Mouse (Mus musculus): Measurements from ENCODE around the gene Coro7. TPM values are rescaled to one million over a fixed set of nuclear protein-coding genes. Genes with fewer than 3 reads are reported as not detected.
A peak's percentile ranks its signal among the peaks of the same experiment; 100 is the strongest.

Gene Coro7
- polyA plus RNA-seq, 1 experiment from 2014 or later = 14.4 TPM

DNA sequence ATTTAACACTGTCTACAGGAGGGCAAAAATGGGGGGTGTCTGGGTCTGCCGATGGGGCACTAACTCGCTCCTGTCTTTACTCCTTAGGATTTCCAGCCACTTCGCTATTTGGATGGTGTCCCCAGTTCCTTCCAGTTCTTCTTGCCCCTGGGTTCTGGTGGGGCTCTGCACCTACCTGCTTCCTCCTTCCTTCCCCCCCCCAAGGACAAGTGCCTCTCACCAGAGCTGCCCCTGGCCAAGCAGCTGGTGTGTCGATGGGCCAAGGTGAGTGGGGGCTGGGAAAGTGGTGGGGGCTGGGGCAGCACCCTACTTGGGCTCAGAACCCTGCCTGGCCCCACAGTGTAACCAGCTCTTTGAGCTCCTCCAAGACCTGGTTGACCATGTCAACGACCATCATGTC lies 68.4 kb downstream of the Coro7 start:
- ATAC-seq (ENCODE audit: low FRiP score) (no peak), DNase-seq (ENCODE audit: low spot score) (no peak)
- Histone ChIP-seq H3K4me1 (replicated peaks; ENCODE audit: control insufficient read depth, insufficient read depth, low read length) (peaks cover 3% of the 10 kb centered on the region), H3K27ac (ENCODE audit: low read depth, low read length) (no peak overlapping the region), H3K36me3 (ENCODE audit: control insufficient read depth, insufficient read depth, low read length) (peaks cover 21% of the 10 kb centered on the region), H3K27me3 (ENCODE audit: control insufficient read depth, insufficient read depth, low read length) (no peaks in the 10 kb centered on the region), H3K4me2 (replicated peaks; ENCODE audit: low read depth, low read length) (no peak overlapping the region), H3K4me3 (ENCODE audit: low read depth, low read length) (no peak overlapping the region), H3K9me3 (ENCODE audit: control insufficient read depth, low read length) (no peaks in the 10 kb centered on the region), H3K9ac (ENCODE audit: low read depth, low read length) (no peak overlapping the region)
- WGBS = 91% methylated on average over 5 of the region's 5 CpGs

DNA sequence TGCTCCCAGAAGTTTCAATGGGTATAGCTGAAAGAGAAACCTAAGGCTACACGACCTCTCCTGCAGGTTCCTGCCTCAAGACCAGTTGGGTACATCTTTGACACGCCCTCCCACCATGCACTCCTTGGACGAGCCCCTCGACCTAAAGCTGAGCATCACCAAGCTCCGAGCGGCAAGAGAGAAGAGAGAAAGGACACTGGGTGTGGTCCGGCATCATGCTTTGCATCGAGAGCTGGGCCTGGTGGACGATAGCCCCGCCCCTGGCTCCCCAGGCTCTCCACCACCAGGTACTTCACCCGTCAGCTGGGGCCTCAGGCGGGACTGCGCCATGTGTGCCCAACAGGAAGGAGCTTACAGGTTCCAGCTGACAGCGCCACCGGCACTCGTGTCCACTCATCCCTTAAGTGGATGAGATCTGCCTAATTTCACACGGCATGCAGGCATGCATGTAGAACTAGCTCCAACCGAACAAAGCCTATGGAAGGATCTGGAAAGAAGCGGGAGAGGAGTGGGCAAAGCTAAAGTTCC lies 71.0 kb downstream of the Coro7 start:
- WGBS = 90% methylated on average over 19 of the region's 19 CpGs
- Histone ChIP-seq H3K4me2 (replicated peaks; ENCODE audit: low read depth, low read length) (no peak overlapping the region), H3K27ac (ENCODE audit: low read depth, low read length) (no peak overlapping the region), H3K9me3 (ENCODE audit: control insufficient read depth, low read length) (no peaks in the 10 kb centered on the region), H3K9ac (ENCODE audit: low read depth, low read length) (no peak overlapping the region), H3K36me3 (ENCODE audit: control insufficient read depth, insufficient read depth, low read length) (peaks cover 12% of the 10 kb centered on the region), H3K27me3 (ENCODE audit: control insufficient read depth, insufficient read depth, low read length) (no peaks in the 10 kb centered on the region), H3K4me1 (replicated peaks; ENCODE audit: control insufficient read depth, insufficient read depth, low read length) (peaks cover 21% of the 10 kb centered on the region), H3K4me3 (ENCODE audit: low read depth, low read length) (no peak overlapping the region)
- ATAC-seq (ENCODE audit: low FRiP score) (no peak), DNase-seq (ENCODE audit: low spot score) (no peak)

DNA sequence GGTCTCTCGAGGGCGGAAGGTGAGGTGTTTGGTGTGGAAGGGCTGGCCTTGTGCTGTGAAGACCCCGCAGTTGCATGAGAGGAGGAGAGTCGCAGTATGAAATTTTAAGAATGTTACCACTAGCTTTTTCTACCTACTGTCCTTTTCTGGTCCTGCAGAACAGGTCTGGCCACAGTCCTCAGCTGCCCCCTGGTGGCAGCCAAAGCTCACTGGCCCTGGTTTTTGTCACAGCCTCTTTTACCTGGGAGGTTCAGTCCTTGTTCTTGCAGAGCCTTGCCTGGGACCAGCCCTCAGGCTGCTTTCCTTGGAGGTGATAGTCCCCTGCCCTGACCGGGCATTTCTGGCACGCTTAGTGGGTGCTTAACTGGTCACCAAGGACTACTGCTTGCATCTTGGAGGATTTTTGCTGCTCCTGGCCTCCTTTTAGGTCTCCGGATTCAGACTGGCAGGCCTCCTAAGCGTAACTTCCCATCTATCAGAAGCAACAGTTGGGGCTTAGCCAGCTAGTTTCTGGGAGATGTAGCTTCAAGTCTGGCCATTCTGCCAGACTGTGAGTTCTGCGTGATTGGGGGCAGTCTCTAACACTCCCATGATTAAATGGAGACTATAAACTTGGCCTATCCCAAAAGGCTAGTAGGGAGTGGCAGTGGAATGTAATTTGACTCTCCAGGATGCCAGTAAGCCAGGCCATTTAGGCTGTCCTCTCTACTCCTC lies 71.6 kb downstream of the Coro7 start:
- H3K27ac ChIP-seq (ENCODE audit: low read depth, low read length) = no peak overlapping the region

DNA sequence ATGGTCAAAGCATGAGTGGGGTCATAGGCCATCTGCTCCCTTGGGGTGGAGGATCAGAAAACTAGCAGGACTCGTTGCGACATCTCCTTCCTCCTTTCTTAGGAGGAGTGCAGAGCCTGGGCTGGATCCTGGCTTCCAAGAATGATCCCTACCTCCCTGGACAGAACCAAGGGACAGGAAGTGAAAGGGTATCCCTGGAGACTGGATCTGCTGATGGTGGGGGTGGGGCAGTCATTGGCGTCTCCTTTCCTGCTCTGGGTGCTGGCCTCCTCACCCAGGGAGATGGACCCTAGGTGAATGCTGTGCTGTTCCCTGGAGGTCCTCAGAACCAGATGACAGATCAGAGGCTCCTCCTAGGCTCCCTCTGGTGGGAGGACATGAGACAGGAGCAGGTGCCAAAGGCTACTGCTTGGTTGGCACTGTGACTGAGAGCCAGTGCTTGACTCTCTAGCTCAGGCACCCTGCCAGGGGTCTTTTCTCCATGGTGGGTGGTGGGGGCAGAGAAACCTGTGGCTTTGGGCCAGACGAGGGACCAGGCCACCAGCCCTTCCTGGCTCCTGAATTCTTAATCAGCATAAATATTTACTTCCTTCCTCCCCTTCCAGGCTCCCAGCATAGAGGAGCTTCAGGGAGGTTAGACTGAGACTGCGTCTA lies 73.0 kb downstream of the Coro7 start:
- Histone ChIP-seq H3K4me3 (ENCODE audit: low read depth, low read length) (no peak overlapping the region), H3K9me3 (ENCODE audit: control insufficient read depth, low read length) (no peaks in the 10 kb centered on the region), H3K27me3 (ENCODE audit: control insufficient read depth, insufficient read depth, low read length) (no peaks in the 10 kb centered on the region), H3K4me1 (replicated peaks; ENCODE audit: control insufficient read depth, insufficient read depth, low read length) (peaks cover 35% of the 10 kb centered on the region), H3K27ac (ENCODE audit: low read depth, low read length) (0 out of 2 replicates have a peak overlapping the region, but pooled peaks have one; percentile 17), H3K9ac (ENCODE audit: low read depth, low read length) (0 out of 2 replicates have a peak overlapping the region, but pooled peaks have one; percentile 11), H3K36me3 (ENCODE audit: control insufficient read depth, insufficient read depth, low read length) (0 out of 2 replicates have a peak, but pooled peaks cover 2% of the 10 kb centered on the region), H3K4me2 (replicated peaks; ENCODE audit: low read depth, low read length) (no peak overlapping the region)
- DNase-seq (ENCODE audit: low spot score) (no peak), ATAC-seq (ENCODE audit: low FRiP score) (no peak)
- 36% methylated on average over 5 of the region's 5 CpGs for WGBS

More for the DNA sequence above, 71.6 kb downstream of the Coro7 start:
- Histone ChIP-seq H3K9ac (ENCODE audit: low read depth, low read length) (no peak overlapping the region), H3K4me3 (ENCODE audit: low read depth, low read length) (no peak overlapping the region), H3K27me3 (ENCODE audit: control insufficient read depth, insufficient read depth, low read length) (no peaks in the 10 kb centered on the region), H3K4me2 (replicated peaks; ENCODE audit: low read depth, low read length) (no peak overlapping the region), H3K36me3 (ENCODE audit: control insufficient read depth, insufficient read depth, low read length) (peaks cover 6% of the 10 kb centered on the region; the same call in 1 of the 2 replicates), H3K9me3 (ENCODE audit: control insufficient read depth, low read length) (no peaks in the 10 kb centered on the region), H3K4me1 (replicated peaks; ENCODE audit: control insufficient read depth, insufficient read depth, low read length) (peaks cover 23% of the 10 kb centered on the region)
- 55% methylated on average over 9 of the region's 9 CpGs for WGBS
- ATAC-seq (ENCODE audit: low FRiP score) (peak; percentile 15; the same call in 1 of the 2 replicates), DNase-seq (ENCODE audit: low spot score) (peak; percentile 88)

DNA sequence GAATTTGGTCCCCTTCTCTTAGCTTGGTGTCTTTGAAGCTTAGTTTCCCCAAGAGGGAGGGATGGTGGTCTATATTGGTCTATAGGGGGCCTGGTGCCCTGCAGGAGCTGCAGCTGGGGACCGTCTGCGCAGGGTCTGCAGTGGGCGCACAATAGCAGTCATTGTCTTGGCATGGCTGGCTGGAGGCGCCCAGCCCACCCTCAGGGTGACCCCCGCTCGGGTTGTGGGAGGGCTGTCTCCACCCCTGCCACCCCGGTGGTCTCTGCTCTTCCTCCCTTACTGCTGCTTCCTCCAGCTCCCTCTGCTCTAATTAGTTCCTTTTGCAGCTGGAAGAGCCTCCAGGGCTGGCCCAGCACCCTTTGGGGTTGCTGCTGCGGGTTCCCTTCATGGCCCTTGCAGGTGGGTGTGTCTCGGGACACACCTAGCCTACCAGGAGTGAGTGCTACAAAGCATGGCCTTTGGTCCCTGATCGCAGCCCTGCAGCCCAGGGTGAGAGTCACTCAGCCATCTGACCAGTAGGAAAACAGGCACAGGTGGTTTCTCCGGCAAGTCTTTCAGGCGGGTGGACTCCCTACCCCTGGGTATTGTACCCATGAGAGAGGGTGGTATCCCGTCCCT lies 74.0 kb downstream of the Coro7 start:
- no peak overlapping the region for H3K4me3 ChIP-seq (ENCODE audit: low read depth, low read length)
- ATAC-seq (ENCODE audit: low FRiP score) = 0 out of 2 replicates have a peak, but pooled peaks have one; percentile 26
- H3K9ac ChIP-seq (ENCODE audit: low read depth, low read length) = peak overlapping the region; percentile 11; the same call in 1 of the 2 replicates
- no peaks in the 10 kb centered on the region for H3K27me3 ChIP-seq (ENCODE audit: control insufficient read depth, insufficient read depth, low read length)
- WGBS = 48% methylated on average over 13 of the region's 13 CpGs
- peaks cover 38% of the 10 kb centered on the region for H3K4me1 ChIP-seq (replicated peaks; ENCODE audit: control insufficient read depth, insufficient read depth, low read length)
- peak overlapping the region; percentile 47; the same call in 1 of the 2 replicates for H3K27ac ChIP-seq (ENCODE audit: low read depth, low read length)
- H3K9me3 ChIP-seq (ENCODE audit: control insufficient read depth, low read length) = no peaks in the 10 kb centered on the region
- no peak for DNase-seq (ENCODE audit: low spot score)
- no peak overlapping the region for H3K4me2 ChIP-seq (replicated peaks; ENCODE audit: low read depth, low read length)
- no peaks in the 10 kb centered on the region for H3K36me3 ChIP-seq (ENCODE audit: control insufficient read depth, insufficient read depth, low read length)

- H3K9me3 ChIP-seq (ENCODE audit: control insufficient read depth, low read length) = no peaks in the 10 kb centered on the region
- 0 out of 2 replicates have a peak overlapping the region, but pooled peaks have one; percentile 19 for H3K9ac ChIP-seq (ENCODE audit: low read depth, low read length)
- H3K27ac ChIP-seq (ENCODE audit: low read depth, low read length) = peak overlapping the region; percentile 11; the same call in 1 of the 2 replicates
- 67% methylated on average over 11 of the region's 11 CpGs for WGBS
- H3K4me3 ChIP-seq (ENCODE audit: low read depth, low read length) = no peak overlapping the region
- no peaks in the 10 kb centered on the region for H3K36me3 ChIP-seq (ENCODE audit: control insufficient read depth, insufficient read depth, low read length)
- peaks cover 43% of the 10 kb centered on the region for H3K4me1 ChIP-seq (replicated peaks; ENCODE audit: control insufficient read depth, insufficient read depth, low read length)
- H3K27me3 ChIP-seq (ENCODE audit: control insufficient read depth, insufficient read depth, low read length) = no peaks in the 10 kb centered on the region
- H3K4me2 ChIP-seq (replicated peaks; ENCODE audit: low read depth, low read length) = no peak overlapping the region
- DNase-seq (ENCODE audit: low spot score) = no peak
- no peak for ATAC-seq (ENCODE audit: low FRiP score)
Observed at GRCm38 (mm10) chr16:4604293-4604837, 75.2 kb downstream of the Coro7 start.

DNA sequence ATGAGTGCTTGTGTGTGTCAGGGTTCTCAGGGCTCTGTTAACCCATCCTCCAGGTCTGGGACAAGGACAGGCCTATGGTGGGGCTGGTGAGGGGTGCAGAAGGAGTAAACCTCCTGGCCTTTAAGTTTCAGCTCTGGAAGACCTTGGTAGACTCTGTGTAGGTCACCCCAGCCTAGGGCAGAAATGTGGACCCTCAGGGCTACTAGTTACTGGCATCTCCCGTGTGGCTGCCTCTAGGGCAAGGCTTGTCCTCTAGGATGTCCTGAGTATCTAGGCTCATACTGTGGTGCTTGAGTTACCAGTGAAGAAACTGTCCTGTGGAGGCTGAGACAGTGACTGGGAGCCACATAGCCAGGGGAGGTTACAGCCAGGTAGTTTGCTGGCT lies 76.1 kb downstream of the Coro7 start:
- Histone ChIP-seq H3K9ac (ENCODE audit: low read depth, low read length) (no peak overlapping the region), H3K4me2 (replicated peaks; ENCODE audit: low read depth, low read length) (no peak overlapping the region), H3K4me1 (replicated peaks; ENCODE audit: control insufficient read depth, insufficient read depth, low read length) (peaks cover 51% of the 10 kb centered on the region), H3K36me3 (ENCODE audit: control insufficient read depth, insufficient read depth, low read length) (no peaks in the 10 kb centered on the region), H3K9me3 (ENCODE audit: control insufficient read depth, low read length) (no peaks in the 10 kb centered on the region), H3K27ac (ENCODE audit: low read depth, low read length) (peak overlapping the region; percentile 11; the same call in 1 of the 2 replicates), H3K27me3 (ENCODE audit: control insufficient read depth, insufficient read depth, low read length) (no peaks in the 10 kb centered on the region), H3K4me3 (ENCODE audit: low read depth, low read length) (no peak overlapping the region)
- no peak for DNase-seq (ENCODE audit: low spot score)
- WGBS = 59% methylated on average over 1 of the region's 1 CpGs
- ATAC-seq (ENCODE audit: low FRiP score) = no peak

GRCm38 (mm10) chr16:4602766-4603452 lies 76.7 kb downstream of the Coro7 start:
- no peaks in the 10 kb centered on the region for H3K36me3 ChIP-seq (ENCODE audit: control insufficient read depth, insufficient read depth, low read length)
- no peak overlapping the region for H3K9ac ChIP-seq (ENCODE audit: low read depth, low read length)
- no peak for ATAC-seq (ENCODE audit: low FRiP score)
- no peaks in the 10 kb centered on the region for H3K9me3 ChIP-seq (ENCODE audit: control insufficient read depth, low read length)
- H3K4me2 ChIP-seq (replicated peaks; ENCODE audit: low read depth, low read length) = no peak overlapping the region
- no peaks in the 10 kb centered on the region for H3K27me3 ChIP-seq (ENCODE audit: control insufficient read depth, insufficient read depth, low read length)
- 41% methylated on average over 7 of the region's 7 CpGs for WGBS
- no peak overlapping the region for H3K4me3 ChIP-seq (ENCODE audit: low read depth, low read length)
- H3K27ac ChIP-seq (ENCODE audit: low read depth, low read length) = peak overlapping the region; percentile 56; the same call in 1 of the 2 replicates
- no peak for DNase-seq (ENCODE audit: low spot score)
- peaks cover 55% of the 10 kb centered on the region for H3K4me1 ChIP-seq (replicated peaks; ENCODE audit: control insufficient read depth, insufficient read depth, low read length)
